ENCODE assay signal across 14 mouse cellular contexts in the genomic region with DNA sequence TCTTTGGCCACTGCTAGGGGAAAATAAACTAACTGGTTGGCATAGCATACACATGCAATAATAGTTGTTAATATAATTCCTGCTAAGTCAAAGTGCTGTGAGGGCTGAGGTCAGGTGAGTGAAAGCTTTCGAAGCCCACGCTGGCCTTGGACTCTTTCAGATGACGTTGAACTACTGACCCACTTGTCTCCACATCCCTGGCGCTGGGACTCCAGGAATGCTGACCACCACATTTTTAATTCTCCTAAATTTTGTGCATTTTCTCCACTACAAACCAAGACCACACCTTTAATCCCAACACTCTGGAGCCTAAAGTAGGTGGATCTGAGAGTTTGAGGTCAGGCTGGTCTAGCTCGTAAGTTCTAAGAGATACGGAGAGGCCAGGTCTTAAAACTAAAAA. TPM values are rescaled to one million over a fixed set of nuclear protein-coding genes. Genes with fewer than 3 reads are reported as not detected.
"Had no signal": no experiment of that assay in that cellular context is flagged by ENCODE, and none has a peak within 500 bp of the region (broad histone marks: within the 10 kb centered on the region; RNA-seq: fewer than 3 reads in every experiment).

No protein-coding gene starts in this region.

- H3K27ac ChIP-seq: stomach, postnatal 0 days had no signal

- DNase-seq: kidney, adult 8-10 months; kidney, postnatal 25 days; lung, adult 2 months; lung, postnatal 36 days; thymus, postnatal 4 days had no signal

- H3K36me3 ChIP-seq: limb, embryonic 15.5 days had no signal

- H3K9me3 ChIP-seq: limb, embryonic 15.5 days had no signal

RNA-seq across cellular contexts. Expression of a gene that starts 1.1 kb away (rescaled TPM):
- total RNA-seq: monocyte, adult 5-6 weeks; neutrophil, adult 5-6 weeks had no signal

RNA-seq across cellular contexts. Expression of a gene that starts 32.5 kb away (rescaled TPM):
- total RNA-seq: layer of hippocampus, postnatal 25 days; left cerebral cortex, adult 2 months; left cerebral cortex, postnatal 25 days; monocyte, adult 5-6 weeks; neutrophil, adult 5-6 weeks had no signal
- polyA plus RNA-seq: kidney, embryonic 16.5 days; lung, adult 2 months; lung, postnatal 0 days; stomach, postnatal 0 days had no signal
